Mouse (Mus musculus) right cerebral cortex, postnatal 14 days (tissue): ENCODE measurements at regions not wholly inside any gene's neighbourhood (a gene's known extent, or its start where the extent isn't known, plus 50 kb on each side); places are given as distances from the start of the nearest gene placed in this dataset.

ENCODE experiments used
- DNase-seq: peaks from one replicate; pipeline ENCODE4 v3.0.0; 2022

DNA sequence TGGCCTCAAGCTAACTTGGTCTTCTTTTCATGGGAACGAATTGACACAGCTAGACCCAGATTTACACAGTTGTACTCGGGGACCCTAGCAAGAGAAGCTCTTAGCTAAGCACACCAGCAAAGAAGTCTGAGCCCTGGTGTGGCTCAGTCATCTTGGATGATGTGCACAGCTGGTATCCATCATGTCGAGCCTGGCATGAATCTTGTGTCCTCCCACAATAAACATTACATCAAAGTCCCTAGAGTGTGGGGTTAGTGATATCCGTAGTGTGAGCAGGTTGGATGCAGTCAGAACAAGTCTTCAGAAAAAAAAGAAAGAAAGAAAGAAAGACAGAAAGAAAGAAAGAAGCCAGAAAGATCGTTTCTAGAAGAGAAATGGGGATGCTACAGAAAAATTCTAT lies 52.1 kb upstream of the Hmcn1 start:
- DNase-seq = no peak

DNA sequence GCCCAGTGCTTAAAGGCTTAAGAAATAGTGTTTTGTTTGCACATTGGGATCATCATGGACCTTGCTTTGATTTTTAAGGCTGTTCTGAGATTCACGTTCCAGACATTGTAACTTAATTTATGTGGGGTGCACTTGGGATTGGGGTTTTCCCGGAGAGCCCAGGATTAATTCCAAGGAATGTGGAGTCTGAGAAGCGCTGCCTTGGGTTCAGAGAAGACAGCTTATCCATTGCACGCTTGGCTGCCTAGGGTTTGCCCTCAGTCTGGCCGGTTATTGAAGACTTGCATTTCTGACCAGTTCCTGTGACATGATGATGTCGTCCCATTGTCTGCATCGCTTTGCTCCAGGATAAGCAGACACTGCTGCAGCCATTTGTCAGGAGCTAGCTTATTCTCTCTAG lies 53.4 kb upstream of the Hmcn1 start:
- DNase-seq = no peak

- DNase-seq = no peak
These were observed 56.7 kb upstream of the Hmcn1 start for GRCm38 (mm10) chr1:151049726-151050506.

DNA sequence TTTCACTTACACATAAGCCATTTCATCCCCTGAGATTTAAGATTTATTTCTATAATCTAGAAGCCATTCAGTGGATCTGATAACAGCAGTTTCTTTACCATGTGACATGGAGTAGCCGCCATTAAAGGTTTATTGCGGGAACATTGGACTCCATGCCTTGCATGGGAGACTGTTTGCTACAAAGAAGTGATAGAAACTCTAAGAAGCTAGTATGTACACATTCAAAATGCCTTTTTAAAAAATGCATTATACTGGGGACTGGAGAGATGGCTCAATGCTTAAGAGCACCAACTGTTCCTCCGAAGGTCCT lies 57.2 kb upstream of the Hmcn1 start:
- DNase-seq = no peak

- DNase-seq = no peak
These were observed 60.0 kb upstream of the Hmcn1 start for GRCm38 (mm10) chr1:151053268-151053667.

- no peak for DNase-seq
These were observed 62.2 kb upstream of the Hmcn1 start for GRCm38 (mm10) chr1:151055396-151055795.

DNA sequence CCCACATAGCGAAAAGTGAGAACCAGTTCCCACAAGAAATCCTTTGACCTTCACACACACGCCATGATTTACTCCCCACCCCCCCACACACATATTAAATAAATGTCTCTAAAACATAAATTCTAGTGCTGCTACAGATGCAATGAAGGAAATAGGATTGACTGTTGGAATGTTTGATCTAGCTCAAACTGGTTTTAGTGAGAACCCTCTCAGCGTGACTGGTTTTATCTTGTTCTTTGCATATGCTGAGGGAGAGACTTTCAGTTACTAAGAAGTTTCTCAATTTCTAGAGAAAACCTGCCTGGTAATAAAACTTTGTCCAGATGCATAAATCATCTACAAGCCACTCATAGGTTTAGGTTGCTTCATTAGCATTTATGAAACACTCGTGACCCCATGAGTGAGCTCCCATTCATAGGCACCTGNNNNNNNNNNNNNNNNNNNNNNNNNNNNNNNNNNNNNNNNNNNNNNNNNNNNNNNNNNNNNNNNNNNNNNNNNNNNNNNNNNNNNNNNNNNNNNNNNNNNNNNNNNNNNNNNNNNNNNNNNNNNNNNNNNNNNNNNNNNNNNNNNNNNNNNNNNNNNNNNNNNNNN lies 66.4 kb upstream of the Hmcn1 start:
- DNase-seq = no peak

- DNase-seq = no peak
These were observed 71.9 kb upstream of the Hmcn1 start for GRCm38 (mm10) chr1:151065090-151065567.

GRCm38 (mm10) chr1:151066379-151067128 lies 73.3 kb upstream of the Hmcn1 start:
- DNase-seq = no peak

DNA sequence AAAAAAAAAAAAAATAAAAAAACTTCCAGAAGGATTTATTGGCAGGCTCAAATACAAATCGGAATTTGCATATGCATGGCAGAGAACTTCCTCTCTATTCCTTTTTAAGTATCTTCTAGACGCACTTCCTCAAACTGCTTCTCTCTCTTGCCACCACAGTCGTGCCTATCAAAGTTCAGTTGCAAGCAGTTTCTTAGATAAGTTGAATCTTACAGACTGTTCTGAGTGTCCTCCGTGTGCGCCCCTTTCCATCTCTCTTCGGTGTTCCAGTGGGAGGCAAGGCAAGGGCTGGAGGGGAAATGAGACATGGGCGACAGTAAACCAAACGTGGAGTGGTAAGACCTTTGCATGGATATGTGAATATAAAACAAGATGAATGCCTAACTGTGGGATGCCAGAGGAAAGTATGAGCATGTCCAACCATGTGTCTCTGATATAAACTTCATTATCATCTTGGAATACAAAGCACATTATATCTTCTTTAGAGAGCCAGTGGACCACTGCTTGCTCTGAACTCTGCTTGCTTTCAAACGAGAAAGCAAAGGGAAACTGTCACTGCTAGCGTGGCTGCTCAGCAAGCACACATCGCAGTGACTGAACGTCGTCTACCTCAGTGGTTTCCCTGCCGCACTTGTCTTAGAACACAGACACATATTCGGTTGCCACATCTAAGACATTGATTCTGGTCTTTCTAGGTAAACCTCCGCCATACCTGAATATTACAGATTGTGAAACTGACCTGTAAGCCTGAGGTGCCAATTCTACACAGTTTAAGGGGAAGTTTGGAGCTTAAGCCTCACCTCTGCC lies 81.5 kb upstream of the Hmcn1 start:
- DNase-seq = no peak

GRCm38 (mm10) chr1:151075541-151075940 lies 82.3 kb upstream of the Hmcn1 start:
- DNase-seq = no peak

DNA sequence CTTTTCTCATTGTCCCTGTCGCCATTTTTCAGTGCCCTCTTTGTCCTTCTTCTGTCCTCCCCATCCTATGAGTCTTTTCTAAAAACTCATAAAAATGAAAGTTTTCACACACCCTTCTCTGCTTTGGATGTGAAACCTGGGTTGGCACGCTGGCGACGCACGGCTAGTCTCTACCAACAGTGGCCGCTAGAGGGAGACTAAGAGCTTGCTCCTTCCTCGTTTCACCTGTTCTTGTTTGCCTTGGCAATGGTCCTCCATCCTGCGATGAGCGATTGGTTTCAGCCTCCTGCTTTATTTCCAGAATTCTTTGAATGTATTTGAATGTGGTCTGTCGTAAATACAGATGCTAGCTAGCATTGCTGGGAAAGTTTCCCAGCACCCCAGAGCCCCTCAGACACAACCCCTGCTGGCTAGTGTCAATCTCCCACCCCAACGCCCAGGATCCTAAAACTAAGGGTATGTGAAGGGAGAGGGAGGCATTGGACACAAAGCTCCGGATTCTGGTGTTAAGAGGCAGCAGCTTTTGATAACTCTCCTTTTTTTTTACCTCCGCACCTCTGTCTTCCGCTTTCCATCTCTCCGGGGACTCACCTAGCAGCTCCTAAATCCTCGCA lies 85.8 kb upstream of the Hmcn1 start:
- DNase-seq = peak; percentile 84

DNA sequence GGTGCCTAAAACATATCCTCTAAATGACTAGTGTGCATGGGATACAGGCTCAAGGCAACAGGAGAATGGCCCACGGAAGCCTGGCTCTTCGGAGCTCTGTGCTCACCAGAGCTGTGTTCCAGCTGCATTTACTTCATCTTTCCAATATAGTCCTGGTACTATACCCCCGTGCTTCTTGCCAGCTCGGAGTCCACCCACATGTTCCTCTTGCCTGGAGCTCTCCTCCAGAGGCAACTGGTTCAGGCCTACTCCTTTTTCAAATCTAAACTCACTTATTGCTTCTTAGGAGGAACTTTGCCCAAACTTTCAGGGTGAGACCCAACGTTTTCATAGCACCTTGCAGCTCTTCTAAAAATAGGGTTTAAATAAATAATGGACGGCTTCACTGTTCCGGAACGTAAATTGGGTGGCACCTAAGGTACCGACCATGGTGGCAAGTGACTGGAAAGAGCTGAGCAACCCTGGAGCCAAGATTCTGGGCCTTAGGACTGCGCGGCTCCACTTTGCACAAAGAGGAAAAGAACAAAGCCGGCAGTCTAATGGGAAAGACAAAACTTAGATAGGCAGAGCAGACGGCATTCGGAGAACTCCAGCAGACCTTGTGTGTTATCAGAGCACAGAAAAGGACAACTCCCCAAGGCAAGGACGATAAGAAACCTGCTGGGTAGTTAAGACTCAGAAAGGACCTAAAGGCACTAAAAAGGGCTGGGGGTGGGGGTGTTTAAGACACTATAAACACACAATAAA lies 86.6 kb upstream of the Hmcn1 start:
- no peak for DNase-seq

GRCm38 (mm10) chr1:151080510-151080980 lies 87.3 kb upstream of the Hmcn1 start:
- no peak for DNase-seq

DNA sequence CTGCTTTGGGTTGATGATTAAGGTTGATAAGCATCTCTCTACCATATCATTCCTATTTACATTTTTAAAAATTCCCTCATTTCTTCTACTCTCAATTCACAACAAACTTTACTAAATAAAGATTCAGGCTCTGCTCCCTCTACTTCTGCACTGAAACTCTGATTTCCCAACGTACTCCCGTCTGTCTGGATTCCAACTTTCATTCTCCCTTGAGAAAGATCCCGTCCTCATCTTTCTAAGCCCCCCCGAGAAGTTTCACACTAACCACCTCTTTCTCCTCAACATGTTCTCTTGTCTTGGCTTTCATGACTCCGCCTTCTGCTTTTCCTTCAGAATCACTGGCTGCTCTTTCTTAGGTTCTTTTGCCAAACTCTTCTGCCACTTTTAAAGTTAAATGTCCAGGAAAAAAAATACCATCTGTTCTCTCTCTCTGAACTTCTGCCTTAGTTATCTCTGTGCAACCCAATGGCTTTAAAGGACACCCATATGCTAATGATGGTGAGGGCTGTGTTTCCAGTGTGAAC lies 89.3 kb upstream of the Hmcn1 start:
- no peak for DNase-seq

GRCm38 (mm10) chr1:151083806-151084205 lies 90.6 kb upstream of the Hmcn1 start:
- DNase-seq = no peak

DNA sequence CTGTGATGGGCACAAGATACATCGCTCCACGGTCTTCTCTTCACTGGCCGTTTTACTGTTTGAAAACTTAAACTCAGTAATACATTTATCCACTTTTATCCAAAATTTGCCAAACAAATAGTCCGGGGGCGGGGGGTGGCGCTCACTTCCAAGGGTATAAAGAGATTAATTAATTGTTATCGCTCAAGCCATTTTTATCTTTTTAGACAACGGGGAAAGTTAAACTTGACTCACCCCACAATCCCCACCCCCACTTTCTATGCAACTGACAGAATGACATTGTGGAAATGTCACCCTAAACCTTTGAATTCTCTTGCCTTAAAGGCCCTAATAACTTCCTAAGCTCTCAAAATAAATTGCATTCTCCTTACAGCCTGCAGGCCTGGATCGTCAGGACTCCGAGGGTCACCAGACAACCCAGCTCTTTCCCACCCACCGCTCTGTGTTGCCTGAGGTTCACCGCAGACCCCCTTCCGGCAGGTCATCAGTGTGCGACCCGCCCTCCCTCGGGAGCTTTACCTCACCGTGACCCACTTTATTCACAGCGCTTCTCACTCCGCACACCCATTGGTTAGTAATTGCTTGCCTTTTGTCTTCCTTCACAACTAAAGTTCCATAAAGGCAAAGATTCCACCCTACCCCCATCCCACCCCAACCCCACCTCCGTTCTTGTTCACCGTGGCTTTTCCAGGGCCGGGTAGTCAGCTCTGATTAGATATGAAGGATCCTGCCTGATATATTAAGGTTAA lies 93.0 kb upstream of the Hmcn1 start:
- DNase-seq = no peak

- no peak for DNase-seq
These were observed 94.0 kb upstream of the Hmcn1 start for GRCm38 (mm10) chr1:151087151-151087660.

GRCm38 (mm10) chr1:151087811-151088511 lies 94.4 kb upstream of the Gm47985 start:
- peak; percentile 38 for DNase-seq
